ENCODE assay signal across 11 mouse cellular contexts in the genomic region with DNA sequence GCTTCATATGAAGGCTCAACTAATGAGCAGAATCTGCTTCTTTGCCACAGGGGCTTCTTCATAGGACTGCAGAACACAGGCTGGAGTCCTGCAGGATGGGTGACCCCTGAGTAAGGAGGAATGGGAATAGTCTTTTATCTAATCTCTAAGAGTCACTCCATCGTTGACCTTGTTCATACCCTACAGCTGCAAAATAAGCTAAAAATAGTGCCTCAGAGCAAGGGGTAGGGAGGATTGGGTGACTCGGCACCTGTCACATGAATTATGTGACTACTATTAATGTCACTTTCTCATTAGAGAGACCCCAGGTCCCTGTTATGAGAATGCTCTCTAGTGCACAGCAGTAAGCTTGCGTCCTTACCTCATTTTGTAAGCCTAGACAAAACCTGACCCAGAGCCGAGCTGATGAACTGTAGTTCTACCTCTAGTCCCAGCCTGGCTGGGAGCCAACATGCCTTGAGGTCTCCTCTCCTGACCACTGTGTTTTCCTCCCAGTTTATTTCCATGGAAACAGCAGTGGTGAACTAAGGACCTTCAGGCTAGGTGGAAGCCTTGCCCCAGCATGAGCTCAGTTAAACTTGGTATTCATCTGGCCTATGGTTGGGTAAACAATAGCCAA. TPM values are rescaled to one million over a fixed set of nuclear protein-coding genes. Genes with fewer than 3 reads are reported as not detected.
DNase-seq lines count a peak whose midpoint lies in the region; ATAC-seq and TF ChIP-seq lines count a peak whose summit lies in the region.
"Had no signal": no experiment of that assay in that cellular context is flagged by ENCODE, and none has a peak within 500 bp of the region (broad histone marks: within the 10 kb centered on the region; RNA-seq: fewer than 3 reads in every experiment).

No protein-coding gene starts in this region.

- no peak overlapping the region for H3K4me3 ChIP-seq in embryonic facial prominence, embryonic 14.5 days (ENCODE audit: low read depth, low read length)
- H3K4me3 ChIP-seq in kidney, embryonic 16.5 days (ENCODE audit: low read length) = no peak overlapping the region
- no peak overlapping the region for H3K4me3 ChIP-seq in intestine, postnatal 0 days (ENCODE audit: low read depth, low read length)
- H3K4me3 ChIP-seq: megakaryocyte, embryonic 14.5 days had no signal

- H3K9me3 ChIP-seq in embryonic facial prominence, embryonic 14.5 days (ENCODE audit: control insufficient read depth, low read length) = no peaks in the 10 kb centered on the region
- H3K9me3 ChIP-seq in kidney, embryonic 16.5 days (ENCODE audit: low read length) = no peaks in the 10 kb centered on the region
- H3K9me3 ChIP-seq in intestine, postnatal 0 days (ENCODE audit: control insufficient read depth) = no peaks in the 10 kb centered on the region
- H3K9me3 ChIP-seq: megakaryocyte, embryonic 14.5 days had no signal

- 61% methylated on average over 4 of the region's 4 CpGs for WGBS in embryonic facial prominence, embryonic 14.5 days
- WGBS in kidney, embryonic 16.5 days = 22% methylated on average over 4 of the region's 4 CpGs
- 47% methylated on average over 4 of the region's 4 CpGs for WGBS in intestine, postnatal 0 days

- H3K4me2 ChIP-seq in embryonic facial prominence, embryonic 14.5 days (ENCODE audit: low read depth, low read length) = no peak overlapping the region
- no peak overlapping the region for H3K4me2 ChIP-seq in kidney, embryonic 16.5 days (replicated peaks; ENCODE audit: low read depth, low read length)
- H3K4me2 ChIP-seq in intestine, postnatal 0 days (replicated peaks; ENCODE audit: low read depth) = no peak overlapping the region

- peak; percentile 51 for ATAC-seq in embryonic facial prominence, embryonic 14.5 days (ENCODE audit: low read depth)
- ATAC-seq in kidney, embryonic 16.5 days (ENCODE audit: low FRiP score, low TSS enrichment) = peak; percentile 57; the same call in 1 of the 2 replicates
- no peak for ATAC-seq in intestine, postnatal 0 days

- no peak for TF ChIP-seq CTCF in intestine, postnatal 0 days (IDR thresholded peaks at IDR 0.05; ENCODE audit: low read depth)

- peak; percentile 90 for DNase-seq in heart, adult 11 months
- DNase-seq in heart, postnatal 36 days = no peak
- peak; percentile 25 for DNase-seq in 3T3-L1 (ENCODE audit: low read depth, low spot score)
- DNase-seq in embryonic facial prominence, embryonic 14.5 days (ENCODE audit: low spot score) = peak; percentile 70
- no peak for DNase-seq in thymus, adult 18-20 months
- DNase-seq in right cerebral cortex, postnatal 10 days (ENCODE audit: low spot score in 2 of 2) = no peak
- DNase-seq: right cerebral cortex, adult 18-20 months; thymus, adult 2 months had no signal

- no peak overlapping the region for H3K9ac ChIP-seq in embryonic facial prominence, embryonic 14.5 days (ENCODE audit: low read depth, low read length)
- H3K9ac ChIP-seq in kidney, embryonic 16.5 days (replicated peaks; ENCODE audit: low read length) = no peak overlapping the region
- H3K9ac ChIP-seq in intestine, postnatal 0 days (ENCODE audit: low read depth, low read length) = no peak overlapping the region

- H3K27me3 ChIP-seq in embryonic facial prominence, embryonic 14.5 days (replicated peaks; ENCODE audit: control insufficient read depth, insufficient read depth, low read length) = no peaks in the 10 kb centered on the region
- H3K27me3 ChIP-seq in kidney, embryonic 16.5 days (ENCODE audit: insufficient read depth, low read length) = no peaks in the 10 kb centered on the region
- H3K27me3 ChIP-seq in intestine, postnatal 0 days (replicated peaks; ENCODE audit: control insufficient read depth, insufficient read depth, low read length) = no peaks in the 10 kb centered on the region

- no peaks in the 10 kb centered on the region for H3K36me3 ChIP-seq in embryonic facial prominence, embryonic 14.5 days (ENCODE audit: control insufficient read depth, insufficient read depth, low read length)
- H3K36me3 ChIP-seq in kidney, embryonic 16.5 days (ENCODE audit: insufficient read depth, low read length) = no peaks in the 10 kb centered on the region
- H3K36me3 ChIP-seq in intestine, postnatal 0 days (ENCODE audit: control insufficient read depth, insufficient read depth) = peaks cover 3% of the 10 kb centered on the region; the same call in 1 of the 2 replicates

- H3K4me1 ChIP-seq in embryonic facial prominence, embryonic 14.5 days (ENCODE audit: control insufficient read depth, insufficient read depth, low read length) = no peaks in the 10 kb centered on the region; the same call in 1 of the 2 replicates
- H3K4me1 ChIP-seq in kidney, embryonic 16.5 days (ENCODE audit: insufficient read depth, low read length) = peaks cover 10% of the 10 kb centered on the region; the same call in 1 of the 2 replicates
- H3K4me1 ChIP-seq in intestine, postnatal 0 days (replicated peaks; ENCODE audit: control insufficient read depth, insufficient read depth, low read length) = no peaks in the 10 kb centered on the region

- H3K27ac ChIP-seq in embryonic facial prominence, embryonic 14.5 days (replicated peaks; ENCODE audit: low read depth, low read length) = no peak overlapping the region
- no peak overlapping the region for H3K27ac ChIP-seq in kidney, embryonic 16.5 days (ENCODE audit: low read length)
- no peak overlapping the region for H3K27ac ChIP-seq in intestine, postnatal 0 days (ENCODE audit: low read depth, low read length)

- intact Hi-C loops in heart, postnatal 36 days (cut with DNase I) = no loop called here

RNA-seq across cellular contexts. Expression of a gene that starts 37.8 kb away (rescaled TPM):
- total RNA-seq in heart, postnatal 36 days (2021) = 10 to 100 TPM; 51.2 to 67.0 TPM
- 57.9 and 62.6 TPM in 2 replicates for polyA plus RNA-seq in embryonic facial prominence, embryonic 14.5 days (2014; fragmentation: Nextera tagmentation; extraction: Ambion mirVana)
- 46.2 and 46.5 TPM in 2 replicates for polyA plus RNA-seq in kidney, embryonic 16.5 days (2015; fragmentation: Nextera tagmentation; extraction: Ambion mirVana)
- polyA plus RNA-seq in intestine, postnatal 0 days (2015; fragmentation: Nextera tagmentation; extraction: Ambion mirVana) = 24.2 and 25.5 TPM in 2 replicates

Comparison
In these comparisons a context has a peak if more than half of its experiments do, and no peak if none do; other contexts are left out.
1. DNase-seq: peak in heart, adult 11 months (single experiment), 3T3-L1 (single experiment) and embryonic facial prominence, embryonic 14.5 days (single experiment); none in heart, postnatal 36 days (0 of 2), thymus, adult 18-20 months (0 of 2) and right cerebral cortex, postnatal 10 days (0 of 2).